Mouse (Mus musculus): ENCODE measurements around the gene Srl.

DNA sequence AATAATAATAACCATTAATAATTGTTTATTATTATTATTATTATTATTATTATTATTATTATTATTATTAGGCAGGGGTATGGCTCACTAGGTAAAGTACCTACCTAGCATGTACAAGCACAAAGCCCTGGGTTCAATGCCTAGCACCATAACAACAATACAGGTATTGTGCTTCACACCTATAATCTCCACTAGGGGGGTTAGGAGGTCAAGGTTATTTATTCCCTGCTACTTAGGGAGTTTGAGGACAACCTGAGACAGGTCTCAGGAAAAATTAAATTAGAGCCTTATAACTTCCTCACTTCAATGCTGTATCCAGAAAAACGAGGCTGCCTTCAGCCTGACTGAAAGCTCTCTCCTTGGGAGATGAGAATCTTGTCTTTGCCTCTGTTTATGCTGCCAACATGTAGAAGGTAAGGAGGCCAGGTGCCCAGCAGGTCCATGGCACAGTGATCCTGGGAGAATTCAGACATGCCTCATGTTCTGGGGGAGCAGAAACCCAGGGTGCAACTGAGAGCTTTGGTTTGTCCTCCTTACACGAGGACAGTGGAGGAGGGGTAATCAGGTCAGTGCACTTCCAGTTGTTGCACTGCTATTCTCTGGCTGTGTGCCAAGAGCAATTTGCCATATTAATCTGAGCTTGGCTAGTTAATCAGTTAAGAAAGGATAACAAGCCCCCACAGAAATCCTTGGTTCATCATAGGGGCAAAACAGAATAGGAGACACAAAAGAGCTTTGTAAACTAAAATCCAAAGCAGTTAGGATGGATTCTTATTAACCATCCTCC, 48.6 kb downstream of the Srl start:
- TF ChIP-seq CTCF (IDR thresholded peaks at IDR 0.05; ENCODE audit: low read depth) = no peak
- TF ChIP-seq EP300 (optimal IDR thresholded peaks at IDR 0.05) = no peak

All from stomach, postnatal 0 days (tissue).